Mouse (Mus musculus) forebrain, embryonic 11.5 days (tissue): ENCODE data around the gene Zfp941. TPM values are rescaled to one million over a fixed set of nuclear protein-coding genes. Genes with fewer than 3 reads are reported as not detected.
A peak's percentile ranks its signal among the peaks of the same experiment; 100 is the strongest.

Experiments used
- ATAC-seq: fragments of 200-750 bp; cut with Nextera tagmentation; replicated peaks from 2 replicates; pipeline ENCODE4 v1.8.0; 2017; ENCODE audit warnings: moderate TSS enrichment; ENCODE audit not compliant: low FRiP score
- DNase-seq: peaks from one replicate; pipeline ENCODE4 v3.0.0-alpha.2; 2017; ENCODE audit warnings: low spot score
- H3K27ac ChIP-seq: fragments of 300-500 bp; sonication (generic); 2 replicates; pipeline ENCODE4 v1.5.1; 2014; ENCODE audit warnings: low read depth, low read length
- H3K27me3 ChIP-seq: fragments of 300-500 bp; sonication (generic); 2 replicates; pipeline ENCODE4 v1.6.1; 2014; ENCODE audit warnings: mild to moderate bottlenecking, low read length, mixed read lengths; ENCODE audit not compliant: control insufficient read depth, insufficient read depth
- H3K36me3 ChIP-seq: fragments of 300-500 bp; sonication (generic); 2 replicates; pipeline ENCODE4 v1.6.1; 2014; ENCODE audit warnings: mild to moderate bottlenecking, low read length, moderate library complexity, mixed read lengths; ENCODE audit not compliant: control insufficient read depth, insufficient read depth
- H3K4me1 ChIP-seq: fragments of 300-500 bp; sonication (generic); replicated peaks from 2 replicates; pipeline ENCODE4 v1.6.1; 2014; ENCODE audit warnings: low read length, mixed read lengths; ENCODE audit not compliant: control insufficient read depth, insufficient read depth
- H3K4me2 ChIP-seq: fragments of 300-500 bp; sonication (generic); 2 replicates; pipeline ENCODE4 v1.6.1; 2014; ENCODE audit warnings: low read depth, mild to moderate bottlenecking, low read length, moderate library complexity, mixed read lengths; ENCODE audit not compliant: severe bottlenecking
- H3K4me3 ChIP-seq: fragments of 300-500 bp; sonication (generic); 2 replicates; pipeline ENCODE4 v1.5.1; 2014; ENCODE audit warnings: low read depth, low read length
- H3K9ac ChIP-seq: fragments of 300-500 bp; sonication (generic); 2 replicates; pipeline ENCODE4 v1.6.1; 2014; ENCODE audit warnings: low read length
- H3K9me3 ChIP-seq: fragments of 300-500 bp; sonication (generic); 2 replicates; pipeline ENCODE4 v1.6.1; 2016; ENCODE audit warnings: low read length, mixed read lengths; ENCODE audit not compliant: control insufficient read depth
- WGBS: fragments of 180-500 bp; shearing (Covaris S2); extraction: QIAGEN DNeasy Blood & Tissue Kit; methylation state at CpG from one replicate; pipeline ENCODE4 v1.1.7; 2014; 5-methylcytosine and 5-hydroxymethylcytosine counted together
- polyA plus RNA-seq: library from polyadenylated mRNA; unstranded; fragments of >200 nt; fragmentation: Nextera tagmentation; extraction: Ambion mirVana; gene quantifications from 2 replicates; pipeline ENCODE4 v1.2.1, GENCODE M21; 2014

Gene Zfp941
- polyA plus RNA-seq, 1 experiment from 2014 or later: 5.2 TPM

DNA sequence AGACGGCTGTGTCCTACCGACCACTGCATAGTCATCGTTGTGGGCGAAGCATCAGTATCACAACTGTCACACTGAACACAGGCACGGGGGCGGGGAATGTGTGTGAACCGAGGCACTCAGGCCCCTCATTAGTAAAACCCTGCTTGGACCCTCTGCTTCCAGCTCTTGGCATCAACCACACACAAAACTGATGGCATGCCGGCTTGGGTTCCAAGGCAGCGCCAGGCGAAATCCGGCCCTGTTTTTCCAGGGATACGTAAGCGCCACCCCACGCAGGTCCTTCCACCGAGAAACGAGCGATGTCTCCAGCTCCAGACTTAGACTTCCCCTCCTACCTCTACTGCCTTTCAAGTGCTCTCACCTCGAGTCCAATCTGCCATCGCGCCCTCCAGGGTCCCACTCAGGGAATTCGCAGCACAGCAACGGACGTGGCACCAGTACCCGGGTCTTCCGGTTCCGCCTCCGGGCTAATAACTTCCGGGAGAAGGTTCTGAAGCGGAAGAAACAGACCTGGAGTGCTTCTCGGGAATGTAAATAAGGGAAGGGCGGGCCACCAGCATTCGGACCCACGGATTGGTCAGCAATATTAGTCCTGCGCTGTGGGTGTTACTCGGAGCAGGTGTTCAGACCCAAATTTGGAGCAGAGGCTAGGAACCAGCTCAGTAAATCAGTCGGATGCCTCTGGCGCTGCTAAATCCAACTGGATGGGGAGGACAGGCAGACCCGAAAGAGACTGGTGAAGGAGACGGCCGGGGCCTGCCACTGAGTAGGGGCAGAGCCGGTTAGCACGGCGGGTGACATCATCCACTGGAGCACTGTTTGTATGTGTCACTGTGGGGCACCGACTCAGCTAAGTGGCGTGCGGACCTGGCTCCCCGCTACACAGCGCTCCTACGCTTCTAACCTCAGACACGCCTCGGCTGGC is 34.1 kb upstream of the Zfp941 start, which contains the start of gene Gm45785:
Gm45785 (minus strand) TSS at position 472 of the 925 bp plus-strand sequence.
- peak within 1 kb of the TSS; percentile 82 for H3K27ac ChIP-seq
- ATAC-seq (peak; percentile 83), DNase-seq (peak; percentile 89)
- H3K36me3 ChIP-seq: peaks cover 5% of the 10 kb centered on the region
- peak within 1 kb of the TSS; percentile 98 for H3K4me2 ChIP-seq
- no peaks in the 10 kb centered on the region for H3K27me3 ChIP-seq
- H3K9ac ChIP-seq: peak within 1 kb of the TSS; percentile 87
- no peaks in the 10 kb centered on the region for H3K9me3 ChIP-seq
- peak within 1 kb of the TSS; percentile 79 for H3K4me3 ChIP-seq
- peaks cover 15% of the 10 kb centered on the region for H3K4me1 ChIP-seq
- 2% methylated on average over 51 of the region's 51 CpGs for WGBS

DNA sequence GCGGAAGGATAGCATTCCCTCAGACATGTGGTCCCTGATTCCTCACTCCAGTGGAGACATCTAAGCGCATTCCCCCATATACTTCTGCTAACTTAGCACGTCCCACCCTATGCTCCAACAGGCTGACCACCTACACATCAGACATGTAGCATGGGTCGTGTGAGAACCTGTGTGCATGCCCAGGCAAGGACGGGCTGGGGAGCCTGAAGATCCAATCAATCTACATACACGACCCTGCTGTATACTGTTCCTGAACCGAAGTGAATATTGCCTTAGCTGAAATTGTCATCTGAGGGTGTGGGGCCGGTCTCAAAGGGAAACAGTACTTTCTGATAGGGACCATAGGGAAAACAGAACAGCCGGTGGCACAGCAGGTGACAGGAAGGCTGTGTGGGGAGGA is 33.2 kb upstream of the Zfp941 start:
- no peaks in the 10 kb centered on the region for H3K27me3 ChIP-seq
- WGBS: 80% methylated on average over 9 of the region's 9 CpGs
- peak overlapping the region; percentile 98 for H3K4me2 ChIP-seq
- H3K27ac ChIP-seq: no peak overlapping the region
- H3K4me1 ChIP-seq: peaks cover 15% of the 10 kb centered on the region
- H3K9ac ChIP-seq: peak overlapping the region; percentile 87; the same call in 1 of the 2 replicates
- DNase-seq (no peak), ATAC-seq (no peak)
- peak overlapping the region; percentile 79 for H3K4me3 ChIP-seq
- H3K9me3 ChIP-seq: no peaks in the 10 kb centered on the region
- H3K36me3 ChIP-seq: peaks cover 5% of the 10 kb centered on the region

- no peak for ATAC-seq
- no peak overlapping the region for H3K4me2 ChIP-seq
- peak; percentile 44 for DNase-seq
- no peak overlapping the region for H3K9ac ChIP-seq
- no peaks in the 10 kb centered on the region for H3K27me3 ChIP-seq
- H3K36me3 ChIP-seq: peaks cover 5% of the 10 kb centered on the region
- no peak overlapping the region for H3K4me3 ChIP-seq
- H3K27ac ChIP-seq: no peak overlapping the region
- WGBS: 95% methylated on average over 18 of the region's 18 CpGs
- H3K9me3 ChIP-seq: no peaks in the 10 kb centered on the region
- H3K4me1 ChIP-seq: peaks cover 15% of the 10 kb centered on the region
Measured at GRCm38 (mm10) chr7:140854483-140854882, 32.5 kb upstream of the Zfp941 start.

DNA sequence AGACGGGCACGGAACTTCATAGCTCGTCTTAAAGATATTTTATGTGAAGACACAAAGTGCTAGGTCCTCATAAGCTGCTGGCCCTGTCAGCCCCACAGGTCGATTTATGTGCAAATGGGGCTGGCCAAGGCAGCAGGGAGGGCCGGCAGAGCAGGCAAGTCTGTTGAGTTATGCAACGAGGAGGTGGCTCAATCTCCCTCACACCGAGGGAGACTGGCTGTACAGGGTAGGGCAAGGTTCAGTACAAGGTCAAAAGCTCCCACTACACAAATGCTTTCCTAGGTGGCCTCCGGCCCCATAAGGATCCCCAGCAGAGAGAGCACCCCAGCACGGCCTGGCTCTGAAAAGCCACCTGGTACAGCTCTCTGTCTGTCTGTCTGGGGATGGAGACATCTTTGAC is 31.4 kb upstream of the Zfp941 start:
- DNase-seq (no peak), ATAC-seq (no peak)
- no peak overlapping the region for H3K9ac ChIP-seq
- no peak overlapping the region for H3K4me2 ChIP-seq
- 91% methylated on average over 9 of the region's 9 CpGs for whole genome bisulfite sequencing
- no peak overlapping the region for H3K4me3 ChIP-seq
- no peaks in the 10 kb centered on the region for H3K27me3 ChIP-seq
- peaks cover 13% of the 10 kb centered on the region for H3K4me1 ChIP-seq
- no peaks in the 10 kb centered on the region for H3K9me3 ChIP-seq
- H3K36me3 ChIP-seq: peaks cover 5% of the 10 kb centered on the region; the same call in 1 of the 2 replicates
- H3K27ac ChIP-seq: no peak overlapping the region

DNA sequence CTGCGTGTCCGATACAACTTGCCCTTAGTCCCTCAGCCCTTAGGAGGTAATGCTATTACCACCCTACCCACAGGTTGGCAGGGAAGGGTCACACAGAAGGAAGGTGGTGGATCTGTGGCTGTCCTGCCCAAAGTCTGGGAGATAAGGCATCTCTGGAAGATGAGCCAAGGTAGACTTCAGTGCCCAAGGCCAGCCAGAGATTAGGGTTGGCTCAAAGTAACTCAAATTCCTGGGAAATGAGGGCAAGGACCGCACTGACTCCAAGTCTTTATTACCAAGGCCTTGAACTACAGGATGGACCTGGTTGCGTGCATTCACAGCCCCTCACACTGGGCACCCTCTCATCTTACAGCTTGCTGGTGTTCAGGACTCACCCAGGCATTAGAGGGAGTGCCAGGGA is 29.9 kb upstream of the Zfp941 start:
- DNase-seq (no peak), ATAC-seq (no peak)
- Histone ChIP-seq H3K4me2 (no peak overlapping the region), H3K9me3 (no peaks in the 10 kb centered on the region), H3K27ac (no peak overlapping the region), H3K4me3 (no peak overlapping the region), H3K36me3 (peaks cover 5% of the 10 kb centered on the region; the same call in 1 of the 2 replicates), H3K27me3 (no peaks in the 10 kb centered on the region), H3K4me1 (peaks cover 7% of the 10 kb centered on the region; the same call in 1 of the 2 replicates), H3K9ac (no peak overlapping the region)
- WGBS: 95% methylated on average over 4 of the region's 4 CpGs

- Histone ChIP-seq H3K4me3 (no peak overlapping the region), H3K9ac (no peak overlapping the region), H3K4me1 (no peaks in the 10 kb centered on the region), H3K27ac (no peak overlapping the region), H3K4me2 (no peak overlapping the region), H3K36me3 (peaks cover 5% of the 10 kb centered on the region; the same call in 1 of the 2 replicates), H3K27me3 (no peaks in the 10 kb centered on the region), H3K9me3 (no peaks in the 10 kb centered on the region)
- ATAC-seq: no peak
- WGBS: 93% methylated on average over 10 of the region's 10 CpGs
- DNase-seq: no peak
Measured at GRCm38 (mm10) chr7:140848591-140848990, 26.6 kb upstream of the Zfp941 start.

DNA sequence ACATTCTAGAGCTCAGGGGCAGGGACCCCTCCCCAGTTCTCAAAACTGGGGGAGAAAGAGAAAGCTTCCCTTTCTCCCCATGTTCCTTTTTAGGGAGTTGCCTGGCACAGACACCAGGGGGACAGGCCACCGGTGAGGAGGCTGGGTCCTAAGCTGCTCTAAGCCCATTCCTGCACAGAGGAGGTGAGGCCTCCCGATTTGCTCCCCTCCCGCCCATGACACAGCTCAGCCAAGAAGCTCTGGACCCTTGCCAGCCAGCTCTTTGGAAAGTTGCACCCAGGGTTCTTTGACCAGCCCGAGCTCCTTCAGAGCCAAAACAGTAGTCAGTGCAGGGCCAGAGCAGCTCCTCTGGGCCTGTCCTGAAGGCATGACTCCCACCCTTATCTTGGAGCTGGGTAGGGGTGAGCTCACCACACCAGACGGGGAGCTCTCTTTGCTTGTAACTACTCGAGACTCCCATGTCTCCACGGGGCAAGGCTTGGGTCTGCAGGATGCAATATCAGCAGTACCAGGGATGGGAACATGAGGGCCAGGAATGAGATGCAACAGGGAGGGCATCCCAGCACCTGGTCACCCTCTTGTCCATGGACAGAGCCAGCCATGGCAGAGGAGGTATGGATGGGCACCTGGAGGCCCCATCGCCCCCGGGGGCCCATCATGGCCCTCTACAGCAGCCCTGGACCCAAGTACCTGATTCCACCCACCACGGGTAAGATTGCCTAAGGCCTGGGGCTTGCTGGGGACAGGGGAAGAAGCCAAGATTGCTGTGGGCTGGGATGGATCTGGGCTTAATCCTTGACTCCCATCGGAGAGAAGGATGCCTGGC is 26.0 kb upstream of the Zfp941 start, which contains the start of gene Odf3:
Odf3 (plus strand) TSS at position 51 of the 826 bp plus-strand sequence.
- no peak for ATAC-seq
- WGBS: 72% methylated on average over 11 of the region's 11 CpGs
- Histone ChIP-seq H3K36me3 (no peaks in the 10 kb centered on the region), H3K9ac (no peak within 1 kb of the TSS), H3K9me3 (no peaks in the 10 kb centered on the region), H3K27ac (no peak within 1 kb of the TSS), H3K4me1 (no peaks in the 10 kb centered on the region), H3K27me3 (no peaks in the 10 kb centered on the region), H3K4me3 (no peak within 1 kb of the TSS), H3K4me2 (no peak within 1 kb of the TSS)
- DNase-seq: peak; percentile 48

- no peak overlapping the region for H3K4me3 ChIP-seq
- H3K9me3 ChIP-seq: no peaks in the 10 kb centered on the region
- no peak for ATAC-seq
- DNase-seq: no peak
- no peak overlapping the region for H3K4me2 ChIP-seq
- no peaks in the 10 kb centered on the region for H3K36me3 ChIP-seq
- H3K27me3 ChIP-seq: no peaks in the 10 kb centered on the region
- H3K27ac ChIP-seq: no peak overlapping the region
- WGBS: 86% methylated on average over 10 of the region's 10 CpGs
- no peak overlapping the region for H3K9ac ChIP-seq
- H3K4me1 ChIP-seq: no peaks in the 10 kb centered on the region
Measured at GRCm38 (mm10) chr7:140846676-140847075, 24.7 kb upstream of the Zfp941 start.
